Mouse (Mus musculus): ENCODE measurements around the gene Ces2a. TPM values are rescaled to one million over a fixed set of nuclear protein-coding genes. Genes with fewer than 3 reads are reported as not detected.

The Ces2a gene
- not detected for polyA plus RNA-seq (2012; fragmentation: generic; extraction: Trizol)

GRCm38 (mm10) chr8:104733753-104734152 lies at the start of gene Ces2a:
Ces2a (plus strand) TSS chr8:104734003.

Other genes starting within 250 kb of the Ces2a start
- gene Terb1, start 224.1 kb upstream of the Ces2a start, polyA plus RNA-seq (2012; fragmentation: generic; extraction: Trizol) = not detected
- 1 to 10 TPM; 1.5 to 9.5 TPM for gene Nae1, start 199.4 kb upstream of the Ces2a start, polyA plus RNA-seq (2012; fragmentation: generic; extraction: Trizol)
- under 1 TPM; 0.09 to 0.51 TPM for gene Car7, start 199.3 kb upstream of the Ces2a start, polyA plus RNA-seq (2012; fragmentation: generic; extraction: Trizol)
- 1 to 10 TPM in 1 of 2 experiments, under 1 TPM in 1; 0.55 to 1.7 TPM for gene Pdp2, start 142.6 kb upstream of the Ces2a start, polyA plus RNA-seq (2012; fragmentation: generic; extraction: Trizol)
- gene Cdh16, start 109.6 kb upstream of the Ces2a start, polyA plus RNA-seq (2012; fragmentation: generic; extraction: Trizol) = under 1 TPM in 1 of 2 experiments, not detected in 1; 0.33 TPM
- gene Rrad, start 102.7 kb upstream of the Ces2a start, polyA plus RNA-seq (2012; fragmentation: generic; extraction: Trizol) = 1 to 10 TPM; 5.0 to 7.6 TPM
- 100 to 1,000 TPM; 111 to 132 TPM for gene Ciao2b, start 92.0 kb upstream of the Ces2a start, polyA plus RNA-seq (2012; fragmentation: generic; extraction: Trizol)
- not detected for gene Ces2b, start 97.6 kb downstream of the Ces2a start, polyA plus RNA-seq (2012; fragmentation: generic; extraction: Trizol)
- gene Ces2c, start 113.1 kb downstream of the Ces2a start, polyA plus RNA-seq (2012; fragmentation: generic; extraction: Trizol) = under 1 TPM in 1 of 2 experiments, not detected in 1; 0.02 TPM
- gene Ces2e, start 192.3 kb downstream of the Ces2a start, polyA plus RNA-seq (2012; fragmentation: generic; extraction: Trizol) = under 1 TPM; 0.05 to 0.12 TPM
- under 1 TPM in 1 of 2 experiments, not detected in 1; 0.01 TPM for gene Ces2f, start 213.4 kb downstream of the Ces2a start, polyA plus RNA-seq (2012; fragmentation: generic; extraction: Trizol)
- gene Ces2g, start 227.7 kb downstream of the Ces2a start, polyA plus RNA-seq (2012; fragmentation: generic; extraction: Trizol) = 1 to 10 TPM; 1.3 to 4.9 TPM